Mouse (Mus musculus): Measurements from ENCODE around the gene Rfx4.

Gene Rfx4

DNA sequence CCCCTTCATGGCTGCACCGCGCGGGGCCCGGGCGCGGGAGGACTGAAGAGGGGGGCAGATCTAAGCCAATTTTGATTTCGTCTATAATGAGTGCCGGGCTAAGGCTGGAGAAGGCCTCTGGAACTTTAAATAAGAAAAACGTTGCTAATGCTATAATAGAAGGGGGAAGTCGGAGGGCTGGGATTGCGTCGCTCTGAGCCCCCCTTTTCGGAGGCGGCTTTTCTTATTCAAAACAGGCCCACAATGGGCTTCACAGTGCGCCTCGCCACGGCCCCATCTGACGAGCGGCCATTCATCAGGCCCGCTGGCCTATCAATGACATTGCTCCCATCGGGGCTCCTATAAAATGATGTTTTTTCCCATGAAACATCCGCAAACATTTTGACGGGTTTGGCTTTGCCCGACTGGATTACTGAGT lies at the start of gene Rfx4:
Gene Rfx4 (plus strand): TSS at position 277 of the 418 bp plus-strand sequence.
- no peak for DNase-seq

- no peak for DNase-seq
Observed at GRCm38 (mm10) chr10:84706543-84706942, 49.3 kb upstream of the Rfx4 start.

- no peak for DNase-seq
Observed at GRCm38 (mm10) chr10:84707226-84707625, 48.6 kb upstream of the Rfx4 start.

DNA sequence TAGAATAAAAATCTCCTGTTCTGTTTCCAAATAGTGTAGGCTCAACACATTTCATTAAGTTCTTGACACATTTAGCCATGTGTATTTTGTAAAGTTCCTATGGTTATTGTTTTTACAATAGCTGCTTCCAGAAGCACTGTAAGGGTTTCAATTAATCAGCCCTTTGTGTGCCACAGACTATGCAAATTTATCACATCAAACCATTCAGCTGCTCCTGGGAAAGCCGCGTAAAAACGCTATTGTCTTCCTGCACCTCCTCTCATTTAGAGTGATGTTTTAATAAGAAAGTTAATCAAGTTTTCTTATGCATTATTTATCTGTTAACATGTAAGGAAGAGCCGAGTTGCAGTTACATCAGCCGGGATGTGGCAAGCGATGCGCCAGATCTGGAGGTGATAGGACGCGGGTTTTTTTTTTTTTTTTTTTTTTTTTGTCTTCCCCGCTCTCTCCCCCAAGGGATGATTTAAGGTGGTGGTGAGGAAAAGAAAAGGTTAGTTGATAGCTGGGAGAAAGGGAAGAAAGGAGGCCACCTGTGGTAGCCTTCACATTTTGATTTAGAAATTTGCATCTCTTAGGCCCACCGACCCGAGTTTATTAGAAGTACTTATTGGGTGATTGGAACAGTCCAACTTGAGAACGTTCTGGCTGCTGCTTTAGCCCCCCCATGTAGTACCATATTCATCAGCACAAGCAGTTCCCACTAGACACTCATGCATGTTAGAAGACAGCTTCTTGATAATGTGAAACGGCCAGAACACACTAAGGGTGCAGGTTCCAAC lies 47.9 kb upstream of the Rfx4 start:
- no peak for DNase-seq

GRCm38 (mm10) chr10:84710192-84710591 lies 45.7 kb upstream of the Rfx4 start:
- no peak for DNase-seq

DNA sequence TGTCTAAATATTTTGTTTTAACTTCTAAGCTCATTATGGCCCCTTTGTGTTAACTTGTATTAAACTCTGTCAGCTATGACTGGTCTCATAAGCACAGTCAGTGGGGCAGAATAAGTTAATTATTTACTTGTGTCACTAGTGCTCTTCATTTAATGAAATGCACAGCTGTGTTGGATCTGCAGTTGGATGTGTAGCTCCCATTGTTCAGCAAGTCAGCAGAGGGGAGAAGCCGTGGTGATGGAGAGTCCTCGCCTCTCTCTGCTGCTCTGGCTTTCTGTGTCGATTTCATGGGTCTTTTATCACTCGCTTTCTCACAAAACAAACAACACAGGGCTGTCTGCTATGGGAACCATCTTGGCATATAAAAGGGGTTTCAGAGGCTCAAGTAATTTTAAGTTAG lies 45.0 kb upstream of the Rfx4 start:
- no peak for DNase-seq

DNA sequence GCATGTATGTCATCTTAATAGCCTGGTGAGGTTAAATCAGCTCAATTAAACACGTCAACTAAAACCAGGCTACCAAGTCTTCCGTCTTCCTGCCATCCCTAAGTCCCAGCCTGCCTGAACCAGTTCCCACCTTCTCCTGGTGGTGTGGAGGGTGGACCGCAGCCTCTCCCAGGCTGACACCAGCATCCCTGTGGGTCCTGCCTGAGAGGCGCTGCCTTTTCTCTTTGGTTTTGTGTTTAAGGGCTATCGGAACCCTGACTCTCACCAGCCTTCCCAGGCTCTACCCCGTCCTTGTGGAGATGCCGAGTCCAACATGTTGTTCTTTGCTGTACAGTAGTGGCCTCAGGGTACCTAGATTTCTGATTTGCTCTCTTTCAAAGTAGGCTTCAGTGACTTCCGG lies 44.4 kb upstream of the Rfx4 start:
- no peak for DNase-seq

DNA sequence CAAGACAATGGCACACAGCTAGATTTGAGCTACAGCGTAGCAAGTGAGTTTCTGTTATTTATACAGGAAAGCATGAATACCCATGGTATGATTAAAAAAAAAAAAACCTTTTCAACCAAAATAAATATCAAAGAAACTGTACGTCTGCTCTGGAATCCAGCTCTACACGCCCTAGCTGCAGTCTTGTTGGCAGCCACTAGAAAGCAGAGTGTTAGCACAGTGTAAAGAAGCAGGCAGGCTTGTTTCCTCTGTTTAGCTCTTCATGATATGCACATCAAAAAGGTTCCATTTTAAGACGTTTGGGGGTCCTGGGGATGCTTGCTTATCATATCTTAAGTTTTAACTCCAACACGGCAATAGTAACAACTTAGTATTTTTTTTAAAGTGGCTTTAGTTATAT lies 43.9 kb upstream of the Rfx4 start:
- DNase-seq = no peak

DNA sequence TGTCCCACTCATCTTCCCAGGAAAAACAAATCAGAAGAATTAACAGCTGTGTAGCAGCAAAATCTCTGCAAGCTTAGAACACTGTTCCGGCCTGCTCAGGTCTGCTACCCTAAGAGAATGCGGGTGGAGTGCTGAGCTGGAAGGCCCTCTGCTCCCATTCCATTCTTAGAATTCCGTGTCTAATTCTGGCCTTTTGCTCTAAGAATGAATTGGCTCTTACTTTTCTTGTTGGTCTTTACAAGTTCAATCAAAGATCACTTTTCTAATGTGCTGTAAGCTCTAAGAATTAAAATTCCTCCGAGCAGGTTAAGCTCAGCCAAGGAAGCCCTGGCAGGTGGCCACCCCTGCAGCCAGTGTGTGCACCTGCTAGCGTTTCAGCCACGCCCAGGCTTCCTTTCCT lies 43.3 kb upstream of the Rfx4 start:
- DNase-seq = peak; percentile 49 to 63

DNA sequence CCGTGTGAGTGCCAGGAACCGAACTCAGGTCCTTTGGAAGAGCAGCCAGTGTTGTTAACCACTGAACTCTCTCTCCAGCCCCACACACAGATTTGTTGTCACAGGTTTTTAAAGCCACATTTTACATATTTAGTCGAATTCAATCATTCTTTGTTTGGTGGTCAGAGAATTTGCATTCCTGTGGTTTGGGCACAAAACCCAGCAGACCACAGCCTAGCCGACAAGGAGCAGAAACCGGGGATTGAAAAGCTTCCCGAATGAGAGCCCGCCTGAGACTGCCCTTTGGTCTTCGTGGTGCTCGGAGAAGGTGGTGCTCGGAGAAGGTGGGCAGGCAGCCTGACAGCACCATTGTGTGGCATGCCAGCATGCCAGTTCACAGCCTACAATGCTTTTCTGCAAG lies 42.8 kb upstream of the Rfx4 start:
- DNase-seq = no peak

DNA sequence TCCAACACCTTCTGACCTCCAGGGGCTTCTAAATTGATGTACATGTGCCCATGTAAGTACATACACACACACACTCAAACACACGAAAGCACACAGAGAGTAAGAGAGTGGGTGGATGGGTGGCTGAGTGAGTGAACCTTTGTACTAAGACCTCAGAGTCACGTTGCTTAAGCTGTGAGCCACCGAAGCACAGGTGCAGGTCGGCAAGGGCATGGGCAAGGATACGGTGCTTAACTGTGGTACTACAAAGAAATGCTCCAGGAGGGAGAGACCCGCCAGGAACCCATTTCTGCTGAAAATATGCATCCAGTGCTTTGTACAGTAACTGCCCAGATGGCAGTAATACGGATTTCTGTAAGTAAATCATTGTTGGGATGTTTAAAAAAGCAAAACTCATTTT lies 40.2 kb upstream of the Rfx4 start:
- peak; percentile 20 to 56 for DNase-seq

DNA sequence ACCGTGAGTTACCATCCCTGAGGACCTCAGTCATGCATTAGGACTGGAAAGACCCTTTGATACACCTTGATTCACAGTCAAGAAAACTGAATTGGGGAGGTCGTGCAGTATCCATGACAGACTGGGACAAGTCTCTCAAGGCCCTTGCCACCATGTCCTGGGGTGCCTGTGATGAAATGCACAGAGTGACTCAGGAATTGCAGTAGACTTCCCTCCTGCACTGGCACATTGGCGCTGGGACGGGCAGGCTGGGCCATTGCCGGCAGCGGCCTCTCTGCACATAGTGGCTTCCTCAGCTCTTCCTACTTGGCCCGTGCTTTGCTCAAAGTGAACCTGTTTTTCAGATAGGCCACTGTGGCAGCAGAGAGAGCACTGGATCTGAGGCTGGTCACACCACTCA lies 39.3 kb upstream of the Rfx4 start:
- DNase-seq = no peak

DNA sequence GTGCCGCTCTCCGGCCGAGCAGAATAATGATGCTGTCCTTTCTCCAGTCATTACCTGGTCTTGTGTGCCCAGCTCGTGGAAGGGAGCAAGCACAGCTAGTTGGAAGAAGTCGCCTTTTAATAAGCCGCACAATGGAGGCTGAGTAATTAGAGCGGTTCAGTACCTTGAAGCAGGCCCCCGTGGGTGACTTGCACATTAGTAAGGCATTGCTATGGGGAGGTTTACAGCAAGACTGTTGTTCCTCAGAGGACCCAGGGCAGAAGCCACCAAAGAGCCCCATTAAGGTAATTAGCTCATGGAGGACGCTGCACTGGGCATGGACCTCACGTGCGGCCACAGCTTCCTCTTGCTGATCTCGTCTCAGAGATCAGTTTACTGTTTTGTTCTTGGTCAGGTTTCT lies 33.2 kb upstream of the Rfx4 start:
- no peak for DNase-seq

DNA sequence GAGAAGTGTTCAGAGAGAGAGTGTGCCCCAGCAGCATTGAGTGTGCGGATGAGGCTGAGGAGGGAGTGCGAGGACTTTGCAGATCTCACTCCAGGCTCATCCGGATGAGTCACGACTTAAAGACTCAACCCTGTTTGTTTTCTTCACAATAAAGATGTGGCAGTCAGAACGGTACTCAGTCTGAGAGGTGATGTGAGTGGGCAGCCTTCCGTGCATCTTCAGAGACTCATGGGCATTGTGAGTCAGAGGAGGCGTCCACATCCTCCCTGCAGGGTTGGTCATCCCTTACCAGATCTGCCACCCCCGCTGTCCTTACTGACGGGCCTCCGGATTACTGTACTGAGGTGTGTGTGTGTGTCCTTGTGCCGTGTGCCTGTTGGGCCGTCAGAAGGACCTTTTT lies 28.9 kb upstream of the Rfx4 start:
- no peak for DNase-seq

DNA sequence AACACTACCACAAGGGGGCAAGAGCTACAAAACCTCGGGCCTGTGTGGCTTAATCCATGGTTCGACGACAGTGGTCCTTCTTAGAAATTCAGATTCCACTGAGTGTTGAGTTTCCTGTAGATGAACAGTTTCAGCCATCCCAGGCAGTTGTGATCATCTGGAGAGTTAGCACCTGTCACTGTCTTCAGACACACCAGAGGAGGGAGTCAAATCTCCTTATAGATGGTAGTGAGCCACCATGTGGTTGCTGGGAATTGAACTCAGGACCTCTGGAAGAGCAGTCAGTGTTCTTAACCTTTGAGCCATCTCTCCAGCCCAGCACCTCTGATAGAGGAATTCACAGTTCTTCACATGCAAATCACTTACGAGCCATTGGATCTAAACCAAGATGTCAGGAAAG lies 28.1 kb upstream of the Rfx4 start:
- no peak for DNase-seq

- DNase-seq = peak in 1 of 2 experiments; percentile 18
Observed at GRCm38 (mm10) chr10:84730078-84730477, 25.8 kb upstream of the Rfx4 start.

DNA sequence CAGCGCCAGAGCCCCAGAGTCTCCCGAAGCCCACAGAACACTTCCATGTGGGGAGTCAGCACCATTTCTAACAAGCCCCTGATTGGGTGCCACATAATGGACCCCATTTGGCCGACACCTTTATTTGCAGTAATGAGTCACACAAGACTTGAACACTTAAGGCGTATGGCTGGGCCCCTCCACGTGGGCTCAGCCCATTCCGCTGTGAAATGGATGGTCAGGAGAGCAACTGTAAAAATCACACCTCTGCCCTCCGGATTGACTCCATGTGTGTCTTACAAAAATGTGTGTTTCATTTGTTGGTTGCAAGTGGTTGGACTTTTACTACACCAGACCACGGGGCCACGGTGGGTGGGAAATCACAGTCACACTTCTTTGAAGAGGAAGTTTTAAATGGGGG lies 24.9 kb upstream of the Rfx4 start:
- DNase-seq = peak in 1 of 2 experiments; percentile 11

DNA sequence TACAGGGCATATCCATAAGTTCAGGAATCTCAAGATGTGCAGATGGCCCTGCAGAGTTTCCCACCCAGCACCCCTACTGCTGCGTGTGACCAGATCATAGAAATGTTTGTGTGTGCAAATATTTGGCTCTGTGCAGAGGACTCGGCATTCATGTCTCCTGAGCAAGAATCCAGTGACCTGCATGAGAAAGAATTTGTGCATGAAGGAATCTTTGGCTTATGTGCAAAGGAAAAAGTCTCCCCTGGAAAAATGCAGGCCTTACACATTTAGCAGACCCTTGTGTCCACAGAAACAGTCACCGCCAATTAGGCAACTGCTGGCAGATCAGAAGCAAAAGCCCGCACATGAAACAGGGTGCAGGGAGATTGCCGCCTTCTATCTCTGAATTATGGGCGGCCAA lies 22.4 kb upstream of the Rfx4 start:
- no peak for DNase-seq

DNA sequence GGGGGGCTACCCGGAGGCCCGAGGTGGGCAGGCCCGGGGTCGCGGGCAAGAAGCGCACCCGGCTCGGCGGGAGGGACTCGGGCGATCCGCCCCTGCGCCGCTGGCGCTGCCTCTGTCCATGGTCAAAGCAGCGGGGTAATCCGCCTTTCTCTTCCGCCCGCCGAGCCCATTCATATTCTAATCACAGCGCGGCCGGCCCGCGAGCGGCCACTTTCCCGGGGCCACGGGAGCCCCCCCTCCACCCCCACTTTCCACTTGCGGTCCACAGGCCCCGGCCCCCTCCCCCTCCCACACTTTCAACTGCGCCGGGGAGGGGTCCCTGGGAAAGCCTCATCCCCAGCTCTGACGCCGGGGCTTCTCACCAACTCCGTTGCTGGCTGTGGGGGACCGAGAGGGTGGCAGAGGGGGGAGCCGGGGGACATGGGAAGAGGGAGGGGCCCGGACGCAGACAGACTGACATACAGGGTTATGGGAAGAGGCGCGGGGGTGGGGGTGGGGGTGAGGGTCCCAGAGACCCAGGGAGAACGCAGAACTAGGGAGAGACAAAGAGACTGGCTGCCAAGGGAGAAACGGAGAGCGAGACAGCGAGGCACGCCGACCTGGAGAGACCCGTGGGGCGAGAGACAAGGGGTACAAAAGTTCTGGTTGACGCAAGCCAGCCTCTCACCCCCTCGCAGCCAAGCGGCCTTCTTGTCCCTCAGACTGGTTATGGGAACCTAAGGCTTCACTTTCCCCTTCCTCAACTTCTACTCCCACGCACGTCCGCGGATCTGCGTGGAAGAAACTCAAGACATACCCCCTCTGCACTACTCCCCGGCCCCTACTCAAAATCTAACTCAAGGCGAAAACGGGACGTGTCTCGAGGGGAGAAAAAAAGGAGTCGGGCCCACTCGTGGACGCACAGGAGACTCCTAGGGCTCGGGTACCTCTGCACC lies 744 bp upstream of the Rfx4 start:
- DNase-seq = peak in 1 of 2 experiments; percentile 10

DNA sequence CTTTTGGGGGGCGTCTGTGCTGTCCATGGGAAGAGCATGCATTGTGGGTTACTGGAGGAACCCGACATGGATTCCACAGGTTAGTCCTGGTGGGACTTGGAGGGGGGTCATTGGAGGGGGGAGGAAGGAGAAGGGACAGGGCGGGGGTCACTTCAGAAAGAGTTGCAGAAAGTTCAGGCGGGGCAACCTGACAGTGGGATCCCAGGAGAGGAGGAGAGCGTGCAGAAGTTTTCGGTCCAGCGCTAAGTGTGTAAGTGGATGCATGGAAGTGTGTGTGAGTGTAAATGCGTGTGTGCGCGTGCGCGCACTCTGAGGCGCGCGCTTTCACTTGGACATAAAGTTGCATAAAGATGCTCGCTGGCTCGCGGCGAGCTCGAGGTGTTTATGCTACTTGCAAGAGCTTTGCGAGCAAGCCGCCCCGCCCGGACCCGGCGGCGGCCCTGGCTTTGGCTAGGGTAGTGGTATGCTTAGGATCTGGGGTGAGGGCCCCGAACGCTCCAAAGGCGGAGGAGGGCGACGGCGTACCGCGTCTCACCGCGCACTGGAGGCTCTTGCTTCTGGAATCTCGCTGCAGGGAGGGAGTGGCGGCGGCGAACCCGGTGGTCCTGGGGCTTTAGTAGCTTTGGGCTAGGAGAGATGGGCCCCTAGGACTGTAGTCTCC lies 703 bp downstream of the Rfx4 start:
- peak in 1 of 2 experiments; percentile 24 for DNase-seq

DNA sequence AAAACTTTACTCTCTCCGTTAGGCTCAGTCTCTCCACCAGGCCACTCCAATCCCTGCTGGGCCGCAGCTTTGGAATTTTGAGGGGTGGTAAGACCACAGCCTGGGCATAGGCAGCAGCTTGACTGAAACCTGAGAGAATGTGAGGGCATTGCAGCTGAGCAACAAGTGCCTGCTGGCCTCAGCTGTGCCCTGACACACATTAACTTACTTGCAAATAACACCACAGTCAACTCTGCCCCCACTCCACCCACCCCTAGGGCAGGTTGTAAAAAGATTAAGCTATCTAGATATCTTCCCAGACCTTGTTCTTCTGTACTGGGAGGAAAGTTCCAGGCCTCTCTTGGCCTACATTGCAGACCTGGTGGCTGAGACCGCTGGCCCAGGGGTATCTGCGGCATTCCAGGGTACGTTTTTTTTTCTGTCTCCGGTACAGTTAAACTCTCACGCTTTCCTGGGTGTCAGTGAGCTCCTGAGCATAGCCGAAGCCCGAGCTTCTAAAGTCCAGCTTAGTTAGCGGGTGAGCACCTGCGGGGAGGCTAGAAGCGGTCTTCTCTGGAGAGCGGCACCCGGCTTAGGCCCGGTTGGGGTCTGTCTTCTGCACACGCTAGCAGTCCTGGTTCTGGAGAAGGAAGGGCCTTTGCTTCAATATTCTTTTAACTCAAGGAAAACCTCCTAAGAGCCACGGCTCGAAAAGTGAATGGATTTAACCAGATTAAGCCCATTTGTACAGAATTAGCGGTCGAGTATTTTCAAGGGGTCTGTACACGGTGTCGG lies 1.8 kb downstream of the Rfx4 start:
- peak; percentile 40 to 68 for DNase-seq

GRCm38 (mm10) chr10:84758200-84758468 lies 2.3 kb downstream of the Rfx4 start:
- DNase-seq = no peak
